Mouse (Mus musculus) stomach, embryonic 14.5 days (tissue): ENCODE measurements around the gene Plekha5. TPM values are rescaled to one million over a fixed set of nuclear protein-coding genes. Genes with fewer than 3 reads are reported as not detected.
A peak's percentile ranks its signal among the peaks of the same experiment; 100 is the strongest.

Experiments
- ATAC-seq: fragments of 200-750 bp; cut with Nextera tagmentation; 2 replicates; pipeline ENCODE4 v1.8.0; 2017; ENCODE audit warnings: low read depth, moderate TSS enrichment; ENCODE audit not compliant: insufficient number of reproducible peaks, insufficient read depth, low FRiP score
- H3K27ac ChIP-seq: fragments of 300-500 bp; sonication (generic); 2 replicates; pipeline ENCODE4 v1.5.1; 2014; ENCODE audit warnings: mild to moderate bottlenecking, low read length, moderate library complexity, mixed read lengths
- H3K27me3 ChIP-seq: fragments of 300-500 bp; sonication (generic); 2 replicates; pipeline ENCODE4 v1.6.1; 2014; ENCODE audit warnings: low read length, control low read depth, mixed read lengths; ENCODE audit not compliant: control insufficient read depth, insufficient read depth
- H3K36me3 ChIP-seq: fragments of 300-500 bp; sonication (generic); 2 replicates; pipeline ENCODE4 v1.6.1; 2014; ENCODE audit warnings: mild to moderate bottlenecking, control low read depth, low read length, moderate library complexity, mixed read lengths; ENCODE audit not compliant: control insufficient read depth, insufficient read depth
- H3K4me1 ChIP-seq: fragments of 300-500 bp; sonication (generic); 2 replicates; pipeline ENCODE4 v1.6.1; 2014; ENCODE audit warnings: low read length, control low read depth, mixed read lengths; ENCODE audit not compliant: control insufficient read depth, insufficient read depth
- H3K4me2 ChIP-seq: fragments of 300-500 bp; sonication (generic); replicated peaks from 2 replicates; pipeline ENCODE4 v1.6.1; 2014; ENCODE audit warnings: low read depth, low read length, control low read depth
- H3K4me3 ChIP-seq: fragments of 300-500 bp; sonication (generic); 2 replicates; pipeline ENCODE4 v1.5.1; 2014; ENCODE audit warnings: low read depth, low read length, control low read depth
- H3K9ac ChIP-seq: fragments of 300-500 bp; sonication (generic); replicated peaks from 2 replicates; pipeline ENCODE4 v1.6.1; 2014; ENCODE audit warnings: low read depth, mild to moderate bottlenecking, control low read depth, low read length, moderate library complexity, mixed read lengths
- H3K9me3 ChIP-seq: fragments of 300-500 bp; sonication (generic); 2 replicates; pipeline ENCODE4 v1.6.1; 2016; ENCODE audit warnings: low read depth, low read length, control low read depth; ENCODE audit not compliant: control insufficient read depth
- WGBS: fragments of 180-500 bp; shearing (Covaris S2); extraction: QIAGEN DNeasy Blood & Tissue Kit; methylation state at CpG from one replicate; pipeline ENCODE4 v1.1.7; 2014; 5-methylcytosine and 5-hydroxymethylcytosine counted together
- polyA plus RNA-seq: library from polyadenylated mRNA; unstranded; fragments of >200 nt; fragmentation: Nextera tagmentation; extraction: Ambion mirVana; gene quantifications from 2 replicates; pipeline ENCODE4 v1.2.1, GENCODE M21; 2014

Gene Plekha5
- polyA plus RNA-seq, 1 experiment from 2014 or later, result 67.3 TPM

- Histone ChIP-seq H3K4me2 (no peak overlapping the region), H3K27ac (no peak overlapping the region), H3K9ac (no peak overlapping the region), H3K9me3 (no peaks in the 10 kb centered on the region), H3K27me3 (no peaks in the 10 kb centered on the region), H3K4me1 (peaks cover 26% of the 10 kb centered on the region), H3K4me3 (no peak overlapping the region), H3K36me3 (no peaks in the 10 kb centered on the region)
- no peak for ATAC-seq
- WGBS, result 68% methylated on average over 4 of the region's 4 CpGs
Measured at GRCm38 (mm10) chr6:140515550-140515949, 91.7 kb downstream of the Plekha5 start.

GRCm38 (mm10) chr6:140516202-140516601 is 92.3 kb downstream of the Plekha5 start:
- WGBS, result 48% methylated on average over 3 of the region's 3 CpGs
- no peak for ATAC-seq
- Histone ChIP-seq H3K27ac (no peak overlapping the region), H3K4me1 (peaks cover 29% of the 10 kb centered on the region), H3K9ac (no peak overlapping the region), H3K4me2 (no peak overlapping the region), H3K27me3 (no peaks in the 10 kb centered on the region), H3K4me3 (no peak overlapping the region), H3K36me3 (no peaks in the 10 kb centered on the region), H3K9me3 (no peaks in the 10 kb centered on the region)

- H3K9me3 ChIP-seq, result no peaks in the 10 kb centered on the region
- WGBS, result 85% methylated on average over 1 of the region's 1 CpGs
- no peak overlapping the region for H3K4me3 ChIP-seq
- H3K9ac ChIP-seq, result no peak overlapping the region
- peaks cover 33% of the 10 kb centered on the region for H3K4me1 ChIP-seq
- H3K4me2 ChIP-seq, result no peak overlapping the region
- no peak overlapping the region for H3K27ac ChIP-seq
- H3K27me3 ChIP-seq, result no peaks in the 10 kb centered on the region
- ATAC-seq, result no peak
- H3K36me3 ChIP-seq, result no peaks in the 10 kb centered on the region
Measured at GRCm38 (mm10) chr6:140517188-140517587, 93.3 kb downstream of the Plekha5 start.

GRCm38 (mm10) chr6:140519019-140519418 is 95.2 kb downstream of the Plekha5 start:
- Histone ChIP-seq H3K36me3 (no peaks in the 10 kb centered on the region), H3K27ac (peak overlapping the region; percentile 52; the same call in 1 of the 2 replicates), H3K4me1 (peaks cover 32% of the 10 kb centered on the region), H3K4me2 (no peak overlapping the region), H3K9me3 (no peaks in the 10 kb centered on the region), H3K4me3 (no peak overlapping the region), H3K27me3 (no peaks in the 10 kb centered on the region), H3K9ac (no peak overlapping the region)
- ATAC-seq, result no peak
- WGBS, result 60% methylated on average over 13 of the region's 13 CpGs

GRCm38 (mm10) chr6:140519488-140520159 is 95.8 kb downstream of the Plekha5 start:
- Histone ChIP-seq H3K4me3 (no peak overlapping the region), H3K4me1 (peaks cover 27% of the 10 kb centered on the region), H3K9ac (no peak overlapping the region), H3K9me3 (no peaks in the 10 kb centered on the region), H3K27me3 (no peaks in the 10 kb centered on the region), H3K36me3 (no peaks in the 10 kb centered on the region; the same call in 1 of the 2 replicates), H3K4me2 (no peak overlapping the region), H3K27ac (peak overlapping the region; percentile 52)
- 0 out of 2 replicates have a peak, but pooled peaks have one; percentile 23 for ATAC-seq
- WGBS, result 47% methylated on average over 10 of the region's 10 CpGs

GRCm38 (mm10) chr6:140520961-140521360 is 97.1 kb downstream of the Plekha5 start:
- H3K4me3 ChIP-seq, result no peak overlapping the region
- no peaks in the 10 kb centered on the region; the same call in 1 of the 2 replicates for H3K36me3 ChIP-seq
- no peaks in the 10 kb centered on the region for H3K27me3 ChIP-seq
- no peak for ATAC-seq
- 76% methylated on average over 6 of the region's 6 CpGs for WGBS
- no peak overlapping the region for H3K4me2 ChIP-seq
- peaks cover 24% of the 10 kb centered on the region for H3K4me1 ChIP-seq
- H3K9ac ChIP-seq, result no peak overlapping the region
- no peak overlapping the region for H3K27ac ChIP-seq
- no peaks in the 10 kb centered on the region for H3K9me3 ChIP-seq

- no peak overlapping the region for H3K27ac ChIP-seq
- ATAC-seq, result no peak
- H3K9ac ChIP-seq, result no peak overlapping the region
- WGBS, result 59% methylated on average over 5 of the region's 5 CpGs
- H3K36me3 ChIP-seq, result no peaks in the 10 kb centered on the region; the same call in 1 of the 2 replicates
- H3K4me3 ChIP-seq, result no peak overlapping the region
- H3K4me1 ChIP-seq, result peaks cover 24% of the 10 kb centered on the region
- no peaks in the 10 kb centered on the region for H3K9me3 ChIP-seq
- no peak overlapping the region for H3K4me2 ChIP-seq
- H3K27me3 ChIP-seq, result no peaks in the 10 kb centered on the region
Measured at GRCm38 (mm10) chr6:140521832-140522231, 98.0 kb downstream of the Plekha5 start.

GRCm38 (mm10) chr6:140523600-140523999 is 99.7 kb downstream of the Plekha5 start:
- no peaks in the 10 kb centered on the region; the same call in 1 of the 2 replicates for H3K36me3 ChIP-seq
- no peak for ATAC-seq
- peaks cover 20% of the 10 kb centered on the region for H3K4me1 ChIP-seq
- 79% methylated on average over 4 of the region's 4 CpGs for WGBS
- H3K4me3 ChIP-seq, result no peak overlapping the region
- no peak overlapping the region for H3K4me2 ChIP-seq
- no peak overlapping the region for H3K27ac ChIP-seq
- H3K27me3 ChIP-seq, result no peaks in the 10 kb centered on the region
- no peaks in the 10 kb centered on the region for H3K9me3 ChIP-seq
- H3K9ac ChIP-seq, result no peak overlapping the region

- WGBS, result 86% methylated on average over 6 of the region's 6 CpGs
- no peak overlapping the region for H3K4me3 ChIP-seq
- H3K27me3 ChIP-seq, result no peaks in the 10 kb centered on the region
- H3K27ac ChIP-seq, result no peak overlapping the region
- no peak overlapping the region for H3K4me2 ChIP-seq
- H3K9ac ChIP-seq, result no peak overlapping the region
- H3K36me3 ChIP-seq, result peaks cover 3% of the 10 kb centered on the region; the same call in 1 of the 2 replicates
- no peaks in the 10 kb centered on the region for H3K4me1 ChIP-seq
- no peak for ATAC-seq
- no peaks in the 10 kb centered on the region for H3K9me3 ChIP-seq
Measured at GRCm38 (mm10) chr6:140528414-140528813, 104.6 kb downstream of the Plekha5 start.
